Mouse (Mus musculus): Measurements from ENCODE around the gene Wnt5b. TPM values are rescaled to one million over a fixed set of nuclear protein-coding genes. Genes with fewer than 3 reads are reported as not detected.

The Wnt5b gene
- total and polyA plus RNA-seq, 2 experiments from 2014 or later: 3.6 to 4.7 TPM

DNA sequence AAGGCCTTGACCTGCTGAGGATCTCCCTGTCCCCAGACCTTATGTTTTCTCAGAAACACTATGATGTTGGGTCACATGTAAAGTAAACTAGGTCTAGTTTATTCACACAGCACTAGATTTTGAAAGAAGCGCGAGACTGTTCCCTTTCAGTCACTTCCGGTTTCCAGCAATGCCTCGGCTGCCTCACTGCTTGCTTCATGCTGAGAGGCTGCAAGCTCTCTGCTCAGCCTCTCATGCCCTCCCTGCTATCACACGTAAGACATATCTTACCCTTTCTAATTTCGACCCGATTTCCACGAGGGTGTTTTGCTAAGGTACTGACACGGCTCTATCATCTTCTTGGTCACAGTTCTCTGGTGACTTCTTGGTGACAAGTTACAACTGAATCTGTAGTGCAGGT is 42.1 kb downstream of the Wnt5b start:
- WGBS: 48% methylated on average over 9 of the region's 9 CpGs
- no peak for TF ChIP-seq CTCF (IDR thresholded peaks at IDR 0.05; ENCODE audit: low read depth)

DNA sequence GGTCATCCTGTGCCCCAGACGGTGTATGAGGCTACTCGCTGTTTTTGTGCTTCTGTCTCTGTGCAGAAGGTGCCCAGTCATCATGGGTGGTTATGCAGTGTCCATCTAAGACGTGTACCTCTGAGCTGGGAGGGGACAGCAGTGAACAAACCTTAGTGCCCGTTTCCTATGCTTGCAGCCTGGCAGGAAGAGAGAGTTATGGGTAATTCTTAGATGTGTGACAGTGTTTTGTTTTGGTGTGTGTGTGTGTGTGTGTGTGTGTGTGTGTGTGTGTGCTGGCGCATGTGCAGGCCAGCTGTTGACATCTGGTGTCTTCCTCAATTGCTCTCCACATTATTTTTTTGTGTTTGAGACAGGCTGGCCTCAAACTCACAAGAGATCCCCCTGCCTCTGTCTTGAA is 44.1 kb downstream of the Wnt5b start:
- H3K9ac ChIP-seq (replicated peaks; ENCODE audit: low read length): no peak overlapping the region
- no peaks in the 10 kb centered on the region for H3K27me3 ChIP-seq (ENCODE audit: insufficient read depth, low read length)
- H3K4me2 ChIP-seq (ENCODE audit: low read depth, low read length): no peak overlapping the region
- DNase-seq (ENCODE audit: low spot score): no peak
- H3K4me3 ChIP-seq (ENCODE audit: low read length): no peak overlapping the region
- no peak for TF ChIP-seq CTCF (IDR thresholded peaks at IDR 0.05; ENCODE audit: low read depth)
- no peaks in the 10 kb centered on the region for H3K9me3 ChIP-seq (ENCODE audit: low read length)
- H3K4me1 ChIP-seq (ENCODE audit: insufficient read depth, low read length): no peaks in the 10 kb centered on the region
- no peaks in the 10 kb centered on the region for H3K36me3 ChIP-seq (ENCODE audit: insufficient read depth, low read length)
- H3K27ac ChIP-seq: no peak overlapping the region
- WGBS: 74% methylated on average over 5 of the region's 5 CpGs
- no peak for ATAC-seq

More for the DNA sequence above, 42.1 kb downstream of the Wnt5b start:
- Histone ChIP-seq H3K27ac (no peak overlapping the region), H3K4me3 (ENCODE audit: low read length) (no peak overlapping the region), H3K4me2 (ENCODE audit: low read depth, low read length) (no peak overlapping the region), H3K27me3 (ENCODE audit: insufficient read depth, low read length) (no peaks in the 10 kb centered on the region), H3K9ac (replicated peaks; ENCODE audit: low read length) (no peak overlapping the region), H3K36me3 (ENCODE audit: insufficient read depth, low read length) (no peaks in the 10 kb centered on the region), H3K4me1 (ENCODE audit: insufficient read depth, low read length) (no peaks in the 10 kb centered on the region), H3K9me3 (ENCODE audit: low read length) (no peaks in the 10 kb centered on the region)
- ATAC-seq (no peak), DNase-seq (ENCODE audit: low spot score) (no peak)

DNA sequence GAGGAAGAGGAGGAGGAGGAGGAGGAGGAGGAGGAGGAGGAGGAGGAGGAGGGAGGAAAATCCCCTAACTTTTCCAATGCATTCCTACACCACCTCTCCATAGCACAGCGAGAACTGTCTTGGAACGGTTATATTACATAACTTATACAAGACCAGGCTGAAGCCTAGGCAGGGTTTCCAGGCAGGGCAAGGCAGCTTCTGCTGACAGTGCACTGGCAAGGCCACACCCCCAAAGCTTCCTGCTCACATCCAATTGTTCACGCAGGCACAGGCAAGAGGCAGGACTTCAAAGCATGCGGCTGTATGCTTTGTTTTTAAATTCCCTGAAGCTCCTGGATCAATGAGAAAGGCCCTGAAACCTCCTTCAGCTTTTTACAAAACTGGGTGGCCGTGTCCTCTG is 44.9 kb downstream of the Wnt5b start:
- Histone ChIP-seq H3K27ac (no peak overlapping the region), H3K4me1 (ENCODE audit: insufficient read depth, low read length) (no peaks in the 10 kb centered on the region), H3K36me3 (ENCODE audit: insufficient read depth, low read length) (no peaks in the 10 kb centered on the region), H3K4me2 (ENCODE audit: low read depth, low read length) (no peak overlapping the region), H3K27me3 (ENCODE audit: insufficient read depth, low read length) (no peaks in the 10 kb centered on the region), H3K4me3 (ENCODE audit: low read length) (no peak overlapping the region), H3K9me3 (ENCODE audit: low read length) (no peaks in the 10 kb centered on the region), H3K9ac (replicated peaks; ENCODE audit: low read length) (no peak overlapping the region)
- WGBS: 12% methylated on average over 5 of the region's 5 CpGs
- TF ChIP-seq CTCF (IDR thresholded peaks at IDR 0.05; ENCODE audit: low read depth): no peak
- DNase-seq (ENCODE audit: low spot score) (peak; percentile 30), ATAC-seq (no peak)

DNA sequence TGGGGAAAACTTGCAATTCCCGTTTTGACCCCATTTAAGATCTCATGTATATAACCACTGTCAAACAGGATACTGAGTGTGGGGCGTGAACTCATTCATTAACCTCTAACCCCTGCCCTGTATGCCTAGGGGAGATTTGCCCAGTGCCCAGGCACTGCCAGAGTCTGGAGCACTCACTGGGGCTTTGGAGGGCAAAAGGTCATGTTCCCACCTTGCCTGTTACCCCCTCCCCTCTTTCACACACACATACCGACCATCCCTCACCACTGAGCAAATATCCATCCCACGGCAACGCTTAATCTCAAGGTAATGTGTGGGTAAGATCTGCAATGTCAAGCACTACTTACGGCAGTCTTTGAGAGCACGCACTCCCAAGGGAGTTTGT is 51.5 kb downstream of the Wnt5b start:
- no peaks in the 10 kb centered on the region for H3K9me3 ChIP-seq (ENCODE audit: low read length)
- no peak overlapping the region for H3K4me2 ChIP-seq (ENCODE audit: low read depth, low read length)
- H3K36me3 ChIP-seq (ENCODE audit: insufficient read depth, low read length): no peaks in the 10 kb centered on the region
- no peak overlapping the region for H3K4me3 ChIP-seq (ENCODE audit: low read length)
- no peaks in the 10 kb centered on the region for H3K4me1 ChIP-seq (ENCODE audit: insufficient read depth, low read length)
- ATAC-seq (no peak), DNase-seq (ENCODE audit: low spot score) (no peak)
- 42% methylated on average over 7 of the region's 7 CpGs for WGBS
- no peak for TF ChIP-seq CTCF (IDR thresholded peaks at IDR 0.05; ENCODE audit: low read depth)
- H3K9ac ChIP-seq (replicated peaks; ENCODE audit: low read length): no peak overlapping the region
- H3K27me3 ChIP-seq (ENCODE audit: insufficient read depth, low read length): no peaks in the 10 kb centered on the region
- no peak overlapping the region for H3K27ac ChIP-seq

DNA sequence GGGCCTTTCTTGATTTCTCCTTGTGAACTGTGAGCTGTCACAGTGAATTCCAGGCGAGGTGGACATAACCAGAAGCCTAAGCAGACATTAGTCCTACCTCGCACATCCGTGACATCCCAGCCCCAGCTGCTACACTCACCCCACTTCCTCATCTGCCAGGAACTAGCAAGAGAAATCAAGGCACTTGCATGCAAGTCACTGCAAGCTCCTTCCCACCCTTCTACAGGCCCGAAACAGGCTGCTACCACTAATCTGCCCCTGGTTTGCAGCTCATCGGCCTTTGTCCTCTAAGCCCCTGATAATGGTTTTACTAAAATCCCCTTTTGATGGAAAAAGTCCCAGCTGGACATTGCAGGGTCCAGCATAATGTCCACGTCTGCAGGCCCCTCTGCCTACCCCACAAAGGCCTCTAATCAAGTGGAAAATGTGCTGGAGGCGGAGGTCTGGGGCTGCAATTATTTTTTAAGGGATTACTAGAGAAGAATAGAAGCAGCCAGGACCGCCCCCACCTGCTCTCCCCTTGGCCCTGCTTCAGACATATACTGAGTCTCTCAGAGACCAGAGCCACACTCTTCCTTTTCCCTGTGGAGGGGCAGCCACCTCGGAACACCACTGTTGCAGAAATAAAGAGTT is 52.0 kb downstream of the Wnt5b start:
- DNase-seq (ENCODE audit: low spot score): no peak
- no peak overlapping the region for H3K9ac ChIP-seq (replicated peaks; ENCODE audit: low read length)

DNA sequence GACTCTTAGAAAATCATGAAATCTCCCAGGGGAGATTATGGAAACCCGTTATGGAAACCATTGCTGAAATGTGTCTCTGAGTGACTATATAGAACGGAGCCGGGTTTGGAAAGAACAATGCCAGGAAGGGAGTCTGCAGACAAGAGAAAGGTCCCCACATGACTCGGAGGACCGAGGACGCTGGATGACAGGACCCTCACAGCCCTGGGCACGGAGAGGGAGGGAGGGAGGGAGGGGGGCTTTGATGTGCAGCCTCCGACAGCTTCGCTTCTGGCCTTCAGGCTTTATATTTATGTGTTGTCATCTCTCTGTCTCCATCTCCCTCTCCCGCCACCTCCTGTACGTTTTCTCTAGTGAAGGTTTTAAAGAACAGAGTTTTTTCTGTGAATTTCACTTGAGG is 53.1 kb downstream of the Wnt5b start:
- 27% methylated on average over 11 of the region's 11 CpGs for WGBS
- no peak for ATAC-seq
- H3K4me3 ChIP-seq (ENCODE audit: low read length): no peak overlapping the region
- no peaks in the 10 kb centered on the region for H3K27me3 ChIP-seq (ENCODE audit: insufficient read depth, low read length)
- H3K9ac ChIP-seq (replicated peaks; ENCODE audit: low read length): no peak overlapping the region
- H3K27ac ChIP-seq: no peak overlapping the region
- no peaks in the 10 kb centered on the region for H3K36me3 ChIP-seq (ENCODE audit: insufficient read depth, low read length)
- no peaks in the 10 kb centered on the region for H3K4me1 ChIP-seq (ENCODE audit: insufficient read depth, low read length)
- peak overlapping the region; percentile 40 for H3K4me2 ChIP-seq (ENCODE audit: low read depth, low read length)
- no peaks in the 10 kb centered on the region for H3K9me3 ChIP-seq (ENCODE audit: low read length)
- no peak for TF ChIP-seq CTCF (IDR thresholded peaks at IDR 0.05; ENCODE audit: low read depth)
- DNase-seq (ENCODE audit: low spot score): peak; percentile 37

More for the DNA sequence above, 52.0 kb downstream of the Wnt5b start:
- 43% methylated on average over 9 of the region's 9 CpGs for WGBS
- H3K4me1 ChIP-seq (ENCODE audit: insufficient read depth, low read length): no peaks in the 10 kb centered on the region
- no peaks in the 10 kb centered on the region for H3K27me3 ChIP-seq (ENCODE audit: insufficient read depth, low read length)
- no peak for ATAC-seq
- TF ChIP-seq CTCF (IDR thresholded peaks at IDR 0.05; ENCODE audit: low read depth): no peak
- no peaks in the 10 kb centered on the region for H3K36me3 ChIP-seq (ENCODE audit: insufficient read depth, low read length)
- H3K9me3 ChIP-seq (ENCODE audit: low read length): no peaks in the 10 kb centered on the region
- H3K4me2 ChIP-seq (ENCODE audit: low read depth, low read length): no peak overlapping the region
- no peak overlapping the region for H3K27ac ChIP-seq
- no peak overlapping the region for H3K4me3 ChIP-seq (ENCODE audit: low read length)

DNA sequence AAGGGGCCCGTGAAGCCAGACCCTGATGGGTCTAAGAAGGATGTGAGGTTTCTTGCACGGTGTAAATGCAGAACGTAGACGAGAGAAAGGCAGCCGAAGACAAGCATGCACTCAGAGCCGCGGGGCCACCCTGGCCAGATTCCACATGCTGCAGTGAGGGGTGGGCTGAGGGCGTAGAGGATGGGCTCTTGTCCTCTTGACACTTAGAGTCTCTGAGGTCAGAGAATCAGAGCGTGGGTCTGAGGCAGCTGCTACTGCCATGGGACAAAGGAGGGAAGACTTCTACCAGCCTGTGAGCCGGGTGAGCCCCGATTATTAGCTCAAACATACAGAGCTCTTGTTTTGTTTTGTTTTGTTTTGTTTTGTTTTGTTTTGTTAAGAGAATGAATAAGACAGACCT is 53.6 kb downstream of the Wnt5b start:
- ATAC-seq (peak; percentile 34; the same call in 1 of the 2 replicates), DNase-seq (ENCODE audit: low spot score) (no peak)
- no peak overlapping the region for H3K9ac ChIP-seq (replicated peaks; ENCODE audit: low read length)
- peak overlapping the region; percentile 40 for H3K4me2 ChIP-seq (ENCODE audit: low read depth, low read length)
- H3K36me3 ChIP-seq (ENCODE audit: insufficient read depth, low read length): no peaks in the 10 kb centered on the region
- 10% methylated on average over 11 of the region's 11 CpGs for WGBS
- TF ChIP-seq CTCF (IDR thresholded peaks at IDR 0.05; ENCODE audit: low read depth): no peak
- H3K27me3 ChIP-seq (ENCODE audit: insufficient read depth, low read length): no peaks in the 10 kb centered on the region
- H3K9me3 ChIP-seq (ENCODE audit: low read length): no peaks in the 10 kb centered on the region
- H3K4me1 ChIP-seq (ENCODE audit: insufficient read depth, low read length): no peaks in the 10 kb centered on the region
- no peak overlapping the region for H3K4me3 ChIP-seq (ENCODE audit: low read length)
- no peak overlapping the region for H3K27ac ChIP-seq

Data from hindbrain, postnatal 0 days (tissue).